Mouse (Mus musculus): ENCODE results near the gene Cnst.

DNA sequence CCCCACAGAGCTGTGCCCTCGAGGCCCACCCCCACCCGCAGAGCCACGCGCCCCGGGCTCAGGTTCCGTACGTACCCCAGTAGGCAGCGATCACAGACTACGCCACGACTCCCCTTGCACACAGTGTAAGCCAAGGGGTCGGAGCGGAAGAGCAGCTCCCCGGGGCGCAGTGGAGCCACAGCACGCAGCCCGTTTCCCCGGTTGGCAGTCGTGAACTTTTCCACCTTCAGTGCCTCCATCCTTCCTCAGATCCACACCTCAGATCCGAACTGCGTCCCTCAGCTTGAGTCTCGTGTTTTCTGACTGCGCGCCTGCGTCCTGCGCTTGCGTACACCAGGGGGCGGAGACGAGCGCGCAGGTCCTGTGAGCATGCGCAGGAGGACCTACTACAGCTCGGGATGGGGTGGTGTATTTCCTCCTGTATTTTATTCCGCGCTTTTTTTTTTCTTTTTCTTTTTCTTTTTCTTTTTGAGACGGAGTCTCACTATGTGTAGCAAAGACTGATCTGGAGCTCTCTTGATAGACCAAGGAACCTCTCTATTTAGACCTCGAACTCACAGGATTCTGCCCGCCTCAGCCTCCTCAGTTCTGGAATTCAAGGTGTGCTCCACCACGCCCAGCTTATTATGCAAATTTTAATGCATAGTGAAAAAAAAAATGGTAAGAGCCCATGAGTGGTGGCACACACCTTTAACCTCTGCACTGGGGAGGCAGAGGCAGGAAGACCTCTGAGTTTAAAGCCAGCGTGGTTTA is 28.3 kb upstream of the Cnst start, which contains the start of gene Smyd3:
- TF ChIP-seq POLR2A (IDR thresholded peaks at IDR 0.05; ENCODE audit: control insufficient read depth, low read depth, low read length) (peak; percentile 64; the same call in 1 of the 2 replicates), CTCF (IDR thresholded peaks at IDR 0.05; ENCODE audit: control insufficient read depth, insufficient read depth, insufficient replicate concordance, low read depth, low read length) (peak; percentile 69; the same call in 1 of the 2 replicates)

All from testis, adult 2 months (tissue).